In the genomic region with DNA sequence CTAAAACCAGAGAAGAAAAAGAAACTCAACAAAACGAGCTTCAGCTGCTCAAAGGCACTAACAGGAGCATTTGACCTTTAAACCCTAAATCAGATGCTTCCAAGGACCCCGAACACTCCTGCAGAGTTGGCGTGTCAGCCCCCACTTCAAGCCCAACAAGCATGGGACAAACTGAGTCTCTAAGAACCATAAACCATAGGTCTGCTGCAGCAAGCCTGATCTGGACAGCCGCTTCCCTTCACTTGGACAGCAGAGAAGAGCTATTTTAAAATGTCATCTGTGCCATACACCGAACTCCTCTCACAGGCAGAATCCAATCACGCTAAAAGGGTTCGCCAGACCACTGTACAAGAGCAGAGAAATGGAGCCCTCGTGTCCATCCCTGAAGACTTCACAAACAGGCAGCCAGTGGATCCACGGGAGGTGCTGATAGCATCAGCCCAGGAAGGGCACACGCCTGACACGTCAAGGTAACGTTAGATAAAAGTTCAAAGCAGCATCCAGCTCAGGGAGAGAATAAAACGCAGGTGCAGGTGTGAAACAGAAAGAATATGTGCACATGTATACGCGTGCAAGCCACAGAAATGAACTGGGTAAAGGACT, we compare ENCODE assay signal across 10 mouse cellular contexts. TPM values are rescaled to one million over a fixed set of nuclear protein-coding genes. Genes with fewer than 3 reads are reported as not detected.
DNase-seq lines count a peak whose midpoint lies in the region; ATAC-seq and TF ChIP-seq lines count a peak whose summit lies in the region.
"Had no signal": no experiment of that assay in that cellular context is flagged by ENCODE, and none has a peak within 500 bp of the region (broad histone marks: within the 10 kb centered on the region; RNA-seq: fewer than 3 reads in every experiment).

No protein-coding gene starts in this region.

- intact Hi-C loops in left cerebral cortex, postnatal 14 days (cut with DNase I): no loop called here

- no peak for ATAC-seq in forebrain, embryonic 16.5 days
- ATAC-seq in forebrain, embryonic 15.5 days (replicated peaks): no peak
- no peak for ATAC-seq in lung, embryonic 14.5 days (ENCODE audit: insufficient read depth)
- no peak for ATAC-seq in liver, postnatal 0 days

- no peak overlapping the region for H3K27ac ChIP-seq in forebrain, embryonic 16.5 days (ENCODE audit: low read length)
- no peak overlapping the region for H3K27ac ChIP-seq in forebrain, embryonic 15.5 days (replicated peaks)
- peak overlapping the region; percentile 30; the same call in 1 of the 2 replicates for H3K27ac ChIP-seq in lung, embryonic 14.5 days (ENCODE audit: low read depth)
- H3K27ac ChIP-seq in liver, postnatal 0 days (ENCODE audit: low read depth): 0 out of 2 replicates have a peak overlapping the region, but pooled peaks have one; percentile 45

- H3K27me3 ChIP-seq in forebrain, embryonic 16.5 days (replicated peaks; ENCODE audit: control insufficient read depth, insufficient read depth, low read length): no peaks in the 10 kb centered on the region
- no peaks in the 10 kb centered on the region for H3K27me3 ChIP-seq in forebrain, embryonic 15.5 days
- no peaks in the 10 kb centered on the region for H3K27me3 ChIP-seq in lung, embryonic 14.5 days (ENCODE audit: insufficient read depth, low read length)
- H3K27me3 ChIP-seq in liver, postnatal 0 days (ENCODE audit: insufficient read depth, low read length): no peaks in the 10 kb centered on the region

- H3K9ac ChIP-seq in forebrain, embryonic 16.5 days (replicated peaks; ENCODE audit: low read depth, low read length): 0 out of 2 replicates have a peak overlapping the region, but pooled peaks have one; percentile 22
- no peak overlapping the region for H3K9ac ChIP-seq in forebrain, embryonic 15.5 days (replicated peaks)
- no peak overlapping the region; the same call in 1 of the 2 replicates for H3K9ac ChIP-seq in lung, embryonic 14.5 days
- H3K9ac ChIP-seq in liver, postnatal 0 days (replicated peaks): peak overlapping the region; percentile 57; the same call in 1 of the 2 replicates

- H3K4me1 ChIP-seq in forebrain, embryonic 16.5 days (replicated peaks; ENCODE audit: control insufficient read depth, insufficient read depth, low read length): peaks cover 33% of the 10 kb centered on the region
- peaks cover 36% of the 10 kb centered on the region for H3K4me1 ChIP-seq in forebrain, embryonic 15.5 days
- H3K4me1 ChIP-seq in lung, embryonic 14.5 days (ENCODE audit: insufficient read depth): peaks cover 18% of the 10 kb centered on the region
- peaks cover 40% of the 10 kb centered on the region for H3K4me1 ChIP-seq in liver, postnatal 0 days (ENCODE audit: insufficient read depth)

- no peak for DNase-seq in lung, embryonic 14.5 days
- no peak for DNase-seq in lung, postnatal 10 days
- DNase-seq in induced T-regulatory cell, adult 2 months (ENCODE audit: low read depth): peak; percentile 56
- DNase-seq in liver, postnatal 0 days: no peak
- no peak for DNase-seq in left cerebral cortex, postnatal 14 days (ENCODE audit: low spot score in 2 of 2)
- DNase-seq in ovary, postnatal 14 days (ENCODE audit: low spot score): no peak
- DNase-seq: layer of hippocampus, postnatal 36 days; lung, postnatal 14 days had no signal

- no peaks in the 10 kb centered on the region for H3K9me3 ChIP-seq in forebrain, embryonic 16.5 days (ENCODE audit: control insufficient read depth, low read length)
- no peaks in the 10 kb centered on the region for H3K9me3 ChIP-seq in forebrain, embryonic 15.5 days
- H3K9me3 ChIP-seq in lung, embryonic 14.5 days (ENCODE audit: low read depth, low read length): no peaks in the 10 kb centered on the region
- no peaks in the 10 kb centered on the region for H3K9me3 ChIP-seq in liver, postnatal 0 days (ENCODE audit: low read length)

- no peaks in the 10 kb centered on the region; the same call in 1 of the 2 replicates for H3K36me3 ChIP-seq in forebrain, embryonic 16.5 days (ENCODE audit: control insufficient read depth, insufficient read depth)
- H3K36me3 ChIP-seq in forebrain, embryonic 15.5 days: 0 out of 2 replicates have a peak, but pooled peaks cover 3% of the 10 kb centered on the region
- H3K36me3 ChIP-seq in lung, embryonic 14.5 days (ENCODE audit: insufficient read depth): peaks cover 7% of the 10 kb centered on the region; the same call in 1 of the 2 replicates
- peaks cover 11% of the 10 kb centered on the region for H3K36me3 ChIP-seq in liver, postnatal 0 days (replicated peaks; ENCODE audit: insufficient read depth, low read length)

- no peak overlapping the region for H3K4me3 ChIP-seq in forebrain, embryonic 16.5 days (replicated peaks; ENCODE audit: low read length)
- H3K4me3 ChIP-seq in forebrain, embryonic 15.5 days: no peak overlapping the region
- H3K4me3 ChIP-seq in lung, embryonic 14.5 days (ENCODE audit: low read depth, low read length): no peak overlapping the region
- no peak overlapping the region for H3K4me3 ChIP-seq in liver, postnatal 0 days (ENCODE audit: low read depth, low read length)

- WGBS in forebrain, embryonic 16.5 days: 72% methylated on average over 15 of the region's 15 CpGs
- 70% methylated on average over 15 of the region's 15 CpGs for WGBS in forebrain, embryonic 15.5 days
- whole genome bisulfite sequencing in lung, embryonic 14.5 days: 48% methylated on average over 15 of the region's 15 CpGs
- 49% methylated on average over 15 of the region's 15 CpGs for WGBS in liver, postnatal 0 days (ENCODE audit: insufficient replicate concordance)

- TF ChIP-seq CTCF in lung, embryonic 14.5 days (IDR thresholded peaks at IDR 0.05; ENCODE audit: low read depth): no peak
- no peak for TF ChIP-seq CTCF in liver, postnatal 0 days (IDR thresholded peaks at IDR 0.05; ENCODE audit: low read depth)

- no peak for TF ChIP-seq EP300 in liver, postnatal 0 days (IDR thresholded peaks at IDR 0.05; ENCODE audit: low read depth)

- no peak overlapping the region for H3K4me2 ChIP-seq in forebrain, embryonic 16.5 days (ENCODE audit: low read length)
- H3K4me2 ChIP-seq in forebrain, embryonic 15.5 days (replicated peaks): no peak overlapping the region
- 0 out of 2 replicates have a peak overlapping the region, but pooled peaks have one; percentile 12 for H3K4me2 ChIP-seq in lung, embryonic 14.5 days
- peak overlapping the region; percentile 100 for H3K4me2 ChIP-seq in liver, postnatal 0 days (ENCODE audit: low read depth, low read length)

RNA-seq across cellular contexts. Expression of gene Amfr, which starts 3.3 kb away (rescaled TPM):
- 63.5 and 64.4 TPM in 2 replicates for polyA plus RNA-seq in forebrain, embryonic 16.5 days (2015; fragmentation: Nextera tagmentation; extraction: Ambion mirVana)
- 71.8 and 76.3 TPM in 2 replicates for polyA plus RNA-seq in forebrain, embryonic 15.5 days (2015; fragmentation: Nextera tagmentation; extraction: Ambion mirVana)
- polyA plus RNA-seq in lung, embryonic 14.5 days (2014; fragmentation: Nextera tagmentation; extraction: Ambion mirVana): 53.6 and 54.7 TPM in 2 replicates
- 60.2 and 66.9 TPM in 2 replicates for polyA plus RNA-seq in liver, postnatal 0 days (2015; fragmentation: Nextera tagmentation; extraction: Ambion mirVana)
- total RNA-seq in left cerebral cortex, postnatal 14 days (2021): 100 to 1,000 TPM; 119 to 126 TPM

RNA-seq across cellular contexts. Expression of gene Nudt21, which starts 27.5 kb away (rescaled TPM):
- polyA plus RNA-seq in forebrain, embryonic 16.5 days (2015; fragmentation: Nextera tagmentation; extraction: Ambion mirVana): 116 and 122 TPM in 2 replicates
- polyA plus RNA-seq in forebrain, embryonic 15.5 days (2015; fragmentation: Nextera tagmentation; extraction: Ambion mirVana): 133 and 134 TPM in 2 replicates
- 134 and 140 TPM in 2 replicates for polyA plus RNA-seq in lung, embryonic 14.5 days (2014; fragmentation: Nextera tagmentation; extraction: Ambion mirVana)
- polyA plus RNA-seq in liver, postnatal 0 days (2015; fragmentation: Nextera tagmentation; extraction: Ambion mirVana): 52.6 and 59.8 TPM in 2 replicates
- 10 to 100 TPM; 52.5 to 53.9 TPM for total RNA-seq in left cerebral cortex, postnatal 14 days (2021)

RNA-seq across cellular contexts. Expression of gene Ogfod1, which starts 27.7 kb away (rescaled TPM):
- polyA plus RNA-seq in forebrain, embryonic 16.5 days (2015; fragmentation: Nextera tagmentation; extraction: Ambion mirVana): 16.7 and 20.8 TPM in 2 replicates
- polyA plus RNA-seq in forebrain, embryonic 15.5 days (2015; fragmentation: Nextera tagmentation; extraction: Ambion mirVana): 16.1 and 18.8 TPM in 2 replicates
- polyA plus RNA-seq in lung, embryonic 14.5 days (2014; fragmentation: Nextera tagmentation; extraction: Ambion mirVana): 14.2 and 17.3 TPM in 2 replicates
- 3.5 and 3.9 TPM in 2 replicates for polyA plus RNA-seq in liver, postnatal 0 days (2015; fragmentation: Nextera tagmentation; extraction: Ambion mirVana)
- 10 to 100 TPM; 61.8 to 62.8 TPM for total RNA-seq in left cerebral cortex, postnatal 14 days (2021)

Comparison
In these comparisons a context has a peak if more than half of its experiments do, and no peak if none do; other contexts are left out.
1. H3K9ac ChIP-seq: peak in forebrain, embryonic 16.5 days (single experiment) and liver, postnatal 0 days (single experiment); none in forebrain, embryonic 15.5 days (single experiment) and lung, embryonic 14.5 days (single experiment).
2. H3K27ac ChIP-seq: peak in lung, embryonic 14.5 days (single experiment) and liver, postnatal 0 days (single experiment); none in forebrain, embryonic 16.5 days (single experiment) and forebrain, embryonic 15.5 days (single experiment).
3. H3K4me2 ChIP-seq: peak in lung, embryonic 14.5 days (single experiment) and liver, postnatal 0 days (single experiment); none in forebrain, embryonic 16.5 days (single experiment) and forebrain, embryonic 15.5 days (single experiment).